Mouse (Mus musculus) brain, embryonic 14.5 days (tissue): ENCODE measurements around the gene Dnm1l. TPM values are rescaled to one million over a fixed set of nuclear protein-coding genes. Genes with fewer than 3 reads are reported as not detected.

Experiments used
- DNase-seq: peaks from one replicate; pipeline ENCODE4 v3.0.0-alpha.2; 2011; ENCODE audit warnings: low read depth
- CTCF ChIP-seq: fragments of 200-500 bp; IDR thresholded peaks from 2 replicates; pipeline ENCODE4 v1.5.1; 2012; ENCODE audit warnings: inconsistent platforms, mild to moderate bottlenecking, moderate library complexity, borderline replicate concordance; ENCODE audit not compliant: insufficient read depth, insufficient read length; ENCODE audit errors: extremely low read depth
- POLR2A ChIP-seq: fragments of 200-500 bp; IDR thresholded peaks from 2 replicates; pipeline ENCODE4 v1.6.1; 2012; ENCODE audit warnings: mild to moderate bottlenecking, inconsistent platforms, borderline replicate concordance; ENCODE audit not compliant: poor library complexity, insufficient read depth, insufficient read length, severe bottlenecking; ENCODE audit errors: extremely low read depth
- polyA plus RNA-seq: library from polyadenylated mRNA; depleted of rRNA; stranded (reverse); fragments of >200 nt; gene quantifications from 2 replicates; pipeline ENCODE4 v1.2.3, GENCODE M21; 2012; rRNA removed

Gene Dnm1l
- polyA plus RNA-seq, 1 experiment, result 81.2 TPM

- DNase-seq, result peak; percentile 51
These were observed 85.8 kb downstream of the Dnm1l start for GRCm38 (mm10) chr16:16272978-16273377.

DNA sequence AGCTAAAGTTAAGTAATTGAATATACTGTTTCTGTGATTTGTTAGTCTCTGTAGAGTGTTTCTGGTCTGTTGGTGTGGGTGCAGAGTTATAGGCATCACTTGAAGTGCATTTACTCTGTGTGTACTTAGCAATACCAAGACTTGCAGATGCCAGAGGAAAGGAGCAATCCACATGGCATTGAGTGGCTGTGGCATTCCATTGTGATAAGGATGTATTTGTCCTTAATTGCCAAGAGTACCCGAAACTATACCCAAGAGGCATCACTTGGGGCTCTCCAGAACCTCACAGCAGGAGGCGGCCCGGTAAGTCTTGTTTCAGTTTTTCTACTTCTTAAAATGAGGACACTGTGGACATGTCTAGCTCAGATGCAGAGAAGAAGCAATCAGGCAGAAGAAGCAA is 96.3 kb downstream of the Dnm1l start:
- no peak for TF ChIP-seq CTCF
- DNase-seq, result no peak

More at GRCm38 (mm10) chr16:16272978-16273377, 85.8 kb downstream of the Dnm1l start:
- TF ChIP-seq POLR2A (no peak), CTCF (no peak)

Other genes starting within 250 kb of the Dnm1l start
- 1.3 and 1.5 TPM in 2 replicates for gene Pkp2, start 145.6 kb downstream of the Dnm1l start, polyA plus RNA-seq
- 21.3 and 29.8 TPM in 2 replicates for gene Yars2, start 56.0 kb downstream of the Dnm1l start, polyA plus RNA-seq
- 13.1 and 15.5 TPM in 2 replicates for gene Fgd4, start 241.6 kb upstream of the Dnm1l start, polyA plus RNA-seq